1 mouse cellular context compared by ENCODE assay signal in genomic region chr12:54825202-54825601, GRCm38 (mm10).
TF ChIP-seq lines count a peak whose summit lies in the region.

No protein-coding gene starts in this region.

TF ChIP-seq in MEL, 35 proteins besides CTCF, POLR2A, EP300 and RAD21 (continued from another document):
- peak; percentile 36; the same call in 1 of the 2 replicates for TF ChIP-seq SIN3A (IDR thresholded peaks at IDR 0.05; ENCODE audit: low read length)
